Comparison of ENCODE assay signal across 8 mouse cellular contexts in genomic region chr5:74974726-74975411, GRCm38 (mm10).
A peak's percentile ranks its signal among the peaks of the same experiment; 100 is the strongest.
DNase-seq lines count a peak whose midpoint lies in the region; ATAC-seq lines count a peak whose summit lies in the region.

No protein-coding gene starts in this region.

- no peak overlapping the region for H3K4me3 ChIP-seq in heart, embryonic 11.5 days (ENCODE audit: low read depth, low read length)
- no peak overlapping the region for H3K4me3 ChIP-seq in stomach, embryonic 16.5 days (replicated peaks; ENCODE audit: low read length)

- no peak overlapping the region for H3K9ac ChIP-seq in heart, embryonic 11.5 days (ENCODE audit: low read depth, low read length)
- H3K9ac ChIP-seq in stomach, embryonic 16.5 days (ENCODE audit: low read length): 0 out of 2 replicates have a peak overlapping the region, but pooled peaks have one; percentile 38

- H3K27ac ChIP-seq in heart, embryonic 11.5 days (ENCODE audit: low read depth, low read length): no peak overlapping the region
- peak overlapping the region; percentile 81 for H3K27ac ChIP-seq in stomach, embryonic 16.5 days (ENCODE audit: low read length)

- DNase-seq in heart, adult 11 months: peak; percentile 99
- peak; percentile 84 for DNase-seq in adipocyte (ENCODE audit: low spot score)
- DNase-seq in gastrocnemius, postnatal 36 days: peak; percentile 69 to 85
- DNase-seq in kidney, adult 8-10 months: peak; percentile 56 to 66
- peak; percentile 67 to 78 for DNase-seq in lung, adult 18-20 months
- no peak for DNase-seq in natural killer cell, adult 2 months (ENCODE audit: low spot score in 2 of 2)

- no peaks in the 10 kb centered on the region for H3K27me3 ChIP-seq in heart, embryonic 11.5 days (ENCODE audit: control insufficient read depth, insufficient read depth, low read length)
- no peaks in the 10 kb centered on the region for H3K27me3 ChIP-seq in stomach, embryonic 16.5 days (ENCODE audit: control insufficient read depth, insufficient read depth, low read length)

- ATAC-seq in heart, embryonic 11.5 days (replicated peaks; ENCODE audit: insufficient number of reproducible peaks, low FRiP score, low TSS enrichment): no peak
- peak; percentile 61; the same call in 1 of the 2 replicates for ATAC-seq in stomach, embryonic 16.5 days (ENCODE audit: insufficient read depth, low FRiP score)

- H3K4me1 ChIP-seq in heart, embryonic 11.5 days (ENCODE audit: control insufficient read depth, insufficient read depth, low read length): peaks cover 16% of the 10 kb centered on the region
- H3K4me1 ChIP-seq in stomach, embryonic 16.5 days (ENCODE audit: control insufficient read depth, insufficient read depth, low read length): peaks cover 18% of the 10 kb centered on the region

- H3K4me2 ChIP-seq in heart, embryonic 11.5 days: no peak overlapping the region
- no peak overlapping the region for H3K4me2 ChIP-seq in stomach, embryonic 16.5 days (ENCODE audit: low read depth, low read length)

- no peaks in the 10 kb centered on the region for H3K9me3 ChIP-seq in heart, embryonic 11.5 days (replicated peaks; ENCODE audit: control insufficient read depth, low read length)
- H3K9me3 ChIP-seq in stomach, embryonic 16.5 days (replicated peaks; ENCODE audit: control insufficient read depth, low read length): no peaks in the 10 kb centered on the region

- WGBS in heart, embryonic 11.5 days (ENCODE audit: insufficient replicate concordance): 40% methylated on average over 12 of the region's 12 CpGs
- 34% methylated on average over 12 of the region's 12 CpGs for WGBS in stomach, embryonic 16.5 days

- intact Hi-C loops in gastrocnemius, postnatal 36 days (cut with DNase I): no loop called here

- no peaks in the 10 kb centered on the region for H3K36me3 ChIP-seq in heart, embryonic 11.5 days (ENCODE audit: control insufficient read depth, insufficient read depth, low read length)
- H3K36me3 ChIP-seq in stomach, embryonic 16.5 days (ENCODE audit: control insufficient read depth, insufficient read depth, low read length): no peaks in the 10 kb centered on the region

Comparison
In these comparisons a context has a peak if more than half of its experiments do, and no peak if none do; other contexts are left out.
1. DNase-seq: peak in heart, adult 11 months (single experiment), adipocyte (single experiment), gastrocnemius, postnatal 36 days (2 of 2), kidney, adult 8-10 months (2 of 2) and lung, adult 18-20 months (2 of 2); none in natural killer cell, adult 2 months (0 of 2).